Mouse (Mus musculus) right cerebral cortex, adult 2 months (tissue): ENCODE data around the gene Rnf183.

Experiments used
- DNase-seq, 2 experiments: peaks; one replicate each; pipeline ENCODE4 v3.0.0; 2021 to 2022; ENCODE audit warnings: low spot score in 2 of 2

The Rnf183 gene

DNA sequence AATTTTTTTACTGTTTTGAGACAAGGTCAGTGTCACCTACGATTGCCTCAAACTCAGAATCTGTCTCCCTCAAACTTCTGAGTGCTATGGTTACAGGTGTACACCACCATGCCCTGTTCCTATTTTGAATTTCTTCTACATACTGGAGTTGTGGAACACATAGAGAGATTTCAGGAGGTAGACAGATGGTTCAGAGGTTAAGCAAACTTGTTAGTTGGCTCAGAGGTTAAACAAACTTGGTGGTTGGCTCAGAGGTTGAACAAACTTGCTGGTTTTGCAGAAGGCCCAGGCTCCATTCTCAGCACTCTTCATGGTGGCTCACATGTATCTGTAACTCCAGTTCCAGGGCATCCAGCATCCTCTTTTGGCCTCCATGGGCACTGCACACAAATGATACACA lies 50.9 kb downstream of the Rnf183 start:
- DNase-seq = no peak

- DNase-seq = no peak
Observed at GRCm38 (mm10) chr4:62383752-62384151, 51.3 kb downstream of the Rnf183 start.

- DNase-seq = no peak
Observed at GRCm38 (mm10) chr4:62383207-62383606, 51.8 kb downstream of the Rnf183 start.

DNA sequence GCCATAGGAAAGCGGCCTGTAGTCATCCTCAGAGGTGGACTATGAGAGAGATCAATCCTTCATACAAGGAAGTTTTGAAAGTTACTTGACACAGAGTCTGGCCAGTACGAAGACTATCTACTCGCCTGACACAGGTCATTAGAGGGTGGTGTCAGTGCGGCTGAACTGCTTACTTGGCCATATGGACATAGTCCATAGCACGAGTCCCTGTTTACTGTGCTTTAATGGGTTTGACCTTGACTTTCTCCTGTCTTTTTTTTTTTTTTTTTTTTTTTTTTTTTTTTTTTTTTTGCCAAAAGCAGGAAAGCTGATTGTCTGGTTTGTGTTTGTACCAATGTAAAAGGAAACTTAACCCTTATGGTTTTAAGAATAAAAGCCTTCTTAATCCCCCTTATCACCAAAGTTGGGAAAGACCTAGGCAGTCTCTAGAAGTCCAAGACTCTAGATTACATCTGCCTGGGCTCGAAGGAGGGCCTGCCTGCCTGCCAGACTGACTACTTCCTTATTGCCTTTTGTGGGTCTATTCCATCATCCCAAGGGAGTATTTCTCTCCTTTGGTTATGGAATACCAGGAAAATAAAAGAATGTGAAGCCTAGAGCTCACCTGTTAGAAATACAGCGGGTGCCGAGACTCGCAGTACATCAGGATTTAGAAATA lies 55.2 kb downstream of the Rnf183 start:
- no peak for DNase-seq
